In genomic region chr2:60042699-60043098, GRCm38 (mm10) we compare ENCODE assay signal across 11 mouse cellular contexts.
DNase-seq lines count a peak whose midpoint lies in the region; ATAC-seq and TF ChIP-seq lines count a peak whose summit lies in the region.
"Had no signal": no experiment of that assay in that cellular context is flagged by ENCODE, and none has a peak within 500 bp of the region (broad histone marks: within the 10 kb centered on the region; RNA-seq: fewer than 3 reads in every experiment).

No protein-coding gene starts in this region.

- no peak overlapping the region for H3K9ac ChIP-seq in stomach, embryonic 15.5 days
- H3K9ac ChIP-seq in stomach, postnatal 0 days (ENCODE audit: low read length): no peak overlapping the region
- H3K9ac ChIP-seq in hindbrain, embryonic 14.5 days: peak overlapping the region; percentile 35

- H3K9me3 ChIP-seq in stomach, embryonic 15.5 days: no peaks in the 10 kb centered on the region
- H3K9me3 ChIP-seq in stomach, postnatal 0 days (ENCODE audit: control insufficient read depth, low read length): no peaks in the 10 kb centered on the region
- H3K9me3 ChIP-seq in hindbrain, embryonic 14.5 days (ENCODE audit: control insufficient read depth, low read length): no peaks in the 10 kb centered on the region
- H3K9me3 ChIP-seq: G1E had no signal

- 0 out of 2 replicates have a peak, but pooled peaks cover 4% of the 10 kb centered on the region for H3K4me1 ChIP-seq in stomach, embryonic 15.5 days
- no peaks in the 10 kb centered on the region for H3K4me1 ChIP-seq in stomach, postnatal 0 days (replicated peaks; ENCODE audit: control insufficient read depth, insufficient read depth)
- peaks cover 15% of the 10 kb centered on the region; the same call in 1 of the 2 replicates for H3K4me1 ChIP-seq in hindbrain, embryonic 14.5 days (replicated peaks; ENCODE audit: control insufficient read depth, insufficient read depth, low read length)

- no peaks in the 10 kb centered on the region for H3K36me3 ChIP-seq in stomach, embryonic 15.5 days
- H3K36me3 ChIP-seq in stomach, postnatal 0 days (ENCODE audit: control insufficient read depth, insufficient read depth, low read length): no peaks in the 10 kb centered on the region
- H3K36me3 ChIP-seq in hindbrain, embryonic 14.5 days (replicated peaks; ENCODE audit: control insufficient read depth, insufficient read depth): no peaks in the 10 kb centered on the region

- H3K27me3 ChIP-seq in stomach, embryonic 15.5 days (replicated peaks): no peaks in the 10 kb centered on the region
- H3K27me3 ChIP-seq in stomach, postnatal 0 days (ENCODE audit: control insufficient read depth, insufficient read depth, low read length): no peaks in the 10 kb centered on the region
- H3K27me3 ChIP-seq in hindbrain, embryonic 14.5 days (ENCODE audit: control insufficient read depth, insufficient read depth, low read length): no peaks in the 10 kb centered on the region

- DNase-seq in stomach, postnatal 0 days (ENCODE audit: low spot score): no peak
- no peak for DNase-seq in hindbrain, embryonic 14.5 days (ENCODE audit: low spot score)
- peak; percentile 16 to 18 for DNase-seq in kidney, postnatal 4 days
- no peak for DNase-seq in ovary, postnatal 14 days (ENCODE audit: low spot score)
- DNase-seq in testis, postnatal 10 days (ENCODE audit: low spot score): no peak
- DNase-seq in gastrocnemius, adult 8-10 months (ENCODE audit: low spot score in 2 of 2): no peak
- DNase-seq: adrenal gland, adult 8-10 months; heart, postnatal 14 days; lung, adult 2 months had no signal

- ATAC-seq in stomach, embryonic 15.5 days (ENCODE audit: insufficient read depth, low FRiP score, low read depth): no peak
- no peak for ATAC-seq in stomach, postnatal 0 days (ENCODE audit: low FRiP score, low TSS enrichment)
- ATAC-seq in hindbrain, embryonic 14.5 days (ENCODE audit: low FRiP score): 0 out of 2 replicates have a peak, but pooled peaks have one; percentile 42

- H3K4me3 ChIP-seq in stomach, embryonic 15.5 days (replicated peaks): no peak overlapping the region
- no peak overlapping the region for H3K4me3 ChIP-seq in stomach, postnatal 0 days (ENCODE audit: low read depth, low read length)
- no peak overlapping the region for H3K4me3 ChIP-seq in hindbrain, embryonic 14.5 days (replicated peaks; ENCODE audit: low read length)

- 0 out of 2 replicates have a peak overlapping the region, but pooled peaks have one; percentile 6 for H3K27ac ChIP-seq in stomach, embryonic 15.5 days
- no peak overlapping the region for H3K27ac ChIP-seq in stomach, postnatal 0 days (replicated peaks)
- peak overlapping the region; percentile 77 for H3K27ac ChIP-seq in hindbrain, embryonic 14.5 days

- TF ChIP-seq CTCF in stomach, postnatal 0 days (IDR thresholded peaks at IDR 0.05; ENCODE audit: low read depth): no peak

- no peak for TF ChIP-seq EP300 in stomach, postnatal 0 days (optimal IDR thresholded peaks at IDR 0.05)

- no peak overlapping the region for H3K4me2 ChIP-seq in stomach, embryonic 15.5 days
- no peak overlapping the region for H3K4me2 ChIP-seq in stomach, postnatal 0 days (replicated peaks; ENCODE audit: low read depth)
- H3K4me2 ChIP-seq in hindbrain, embryonic 14.5 days (replicated peaks): peak overlapping the region; percentile 25

- 65% methylated on average over 12 of the region's 12 CpGs for WGBS in stomach, embryonic 15.5 days
- WGBS in stomach, postnatal 0 days: 60% methylated on average over 12 of the region's 12 CpGs
- WGBS in hindbrain, embryonic 14.5 days: 51% methylated on average over 12 of the region's 12 CpGs

Comparison
In these comparisons a context has a peak if more than half of its experiments do, and no peak if none do; other contexts are left out.
1. DNase-seq: peak in kidney, postnatal 4 days (2 of 2); none in stomach, postnatal 0 days (single experiment), hindbrain, embryonic 14.5 days (single experiment), ovary, postnatal 14 days (single experiment), testis, postnatal 10 days (single experiment) and gastrocnemius, adult 8-10 months (0 of 2).